Mouse (Mus musculus) heart, postnatal 25 days (tissue): Measurements from ENCODE around the gene Zfpm1. TPM values are rescaled to one million over a fixed set of nuclear protein-coding genes. Genes with fewer than 3 reads are reported as not detected.

ENCODE experiments used
- DNase-seq: peaks from one replicate; pipeline ENCODE4 v3.0.0; 2022; ENCODE audit warnings: low spot score
- intact Hi-C: fragments of 180-260 bp; cut with DNase I; formaldehyde crosslinking; loops from one replicate; pipeline ENCODE4 v1.15.1; 2025
- total RNA-seq, 2 experiments: library from RNA; stranded (reverse); gene quantifications; 2 replicates each; pipeline ENCODE4 v1.2.3; 2021

Gene Zfpm1
- total RNA-seq, 2 experiments from 2014 or later = 21.3 to 22.6 TPM

DNA sequence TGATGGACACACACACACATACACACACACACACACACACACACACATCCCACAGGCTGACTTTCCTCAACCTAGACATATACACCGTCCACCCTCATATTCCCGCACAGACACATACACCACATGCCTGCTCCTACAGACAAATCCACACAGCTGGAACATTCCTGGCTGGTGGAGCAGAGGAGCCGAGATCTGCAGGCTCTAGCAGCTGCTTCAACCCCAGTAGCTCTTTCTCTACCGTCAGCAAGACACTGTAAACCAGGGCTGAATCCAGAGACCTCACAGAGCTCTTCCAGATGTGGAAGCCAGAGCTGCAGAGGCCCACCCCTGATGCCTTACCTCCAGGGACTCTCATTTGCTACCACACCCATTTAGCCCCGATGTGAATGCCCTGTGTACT lies 80.3 kb downstream of the Zfpm1 start:
- no peak for DNase-seq
- intact Hi-C loops = no loop called here

DNA sequence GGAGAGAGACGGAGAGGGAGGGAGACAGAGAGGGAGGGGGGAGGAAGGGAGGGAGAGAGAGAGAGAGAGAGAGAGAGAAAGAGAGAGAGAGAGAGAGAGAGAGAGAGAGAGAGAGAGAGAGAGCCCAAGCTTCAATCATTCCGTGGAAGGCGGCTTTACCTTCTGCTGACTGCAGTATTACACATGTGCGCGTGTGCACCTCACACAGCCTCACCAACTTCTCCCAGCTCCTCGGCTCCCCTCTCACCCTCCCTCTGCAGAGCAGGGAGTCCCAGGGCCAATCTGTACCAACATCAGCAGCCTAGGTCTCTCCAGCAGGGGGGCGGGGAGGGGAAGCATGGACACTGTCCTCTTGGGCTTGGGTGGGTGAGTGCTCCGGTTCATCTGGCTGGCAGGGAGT lies 81.0 kb downstream of the Zfpm1 start:
- intact Hi-C loops = no loop called here
- no peak for DNase-seq

DNA sequence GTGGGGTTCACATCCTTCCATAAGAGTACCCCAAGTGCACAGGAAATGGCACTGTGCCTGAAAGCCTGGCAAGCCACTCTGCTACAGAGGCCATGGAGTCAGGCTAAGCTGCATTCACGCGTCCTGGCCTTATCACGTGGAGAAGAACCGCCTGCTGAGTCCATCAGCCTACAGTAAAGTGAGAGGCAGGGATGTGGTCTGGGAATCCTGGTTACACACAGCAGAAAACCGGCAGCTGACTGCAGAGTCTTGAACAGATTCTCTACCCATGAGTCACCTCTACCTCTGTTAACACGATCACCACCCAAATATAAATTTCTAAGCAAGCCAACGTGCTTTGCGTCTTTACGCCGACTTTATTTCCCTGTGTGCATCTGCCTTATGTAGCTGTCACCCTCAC lies 86.6 kb downstream of the Zfpm1 start:
- intact Hi-C loops = loop anchor here (2.0 kb wide), 1 partner anchor 20 kb away; no protein-coding TSS in a partner anchor
- DNase-seq = no peak

DNA sequence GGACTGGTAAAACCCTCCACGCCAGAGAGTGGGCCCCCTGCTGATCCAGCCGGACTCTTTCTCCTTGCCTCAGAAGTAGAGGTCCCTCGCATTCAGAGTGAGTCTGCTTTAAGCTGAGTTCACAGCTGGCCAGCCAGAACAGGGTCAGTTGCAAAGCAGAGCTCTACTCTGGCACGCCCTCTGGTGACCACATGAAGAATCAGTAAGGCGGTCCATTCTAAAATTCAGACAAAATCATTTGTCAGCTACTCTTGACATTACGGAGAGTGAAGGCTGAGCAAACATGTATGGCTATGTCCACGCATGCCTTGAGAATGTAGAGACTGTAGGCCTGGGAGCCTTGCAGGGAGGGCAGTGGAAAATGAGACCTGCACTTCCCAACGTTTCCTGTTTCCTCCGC lies 87.7 kb downstream of the Zfpm1 start:
- intact Hi-C loops = loop anchor here (1.0 to 2.0 kb wide), 2 partner anchors 21 to 96 kb away; no protein-coding TSS in a partner anchor
- peak; percentile 13 for DNase-seq

DNA sequence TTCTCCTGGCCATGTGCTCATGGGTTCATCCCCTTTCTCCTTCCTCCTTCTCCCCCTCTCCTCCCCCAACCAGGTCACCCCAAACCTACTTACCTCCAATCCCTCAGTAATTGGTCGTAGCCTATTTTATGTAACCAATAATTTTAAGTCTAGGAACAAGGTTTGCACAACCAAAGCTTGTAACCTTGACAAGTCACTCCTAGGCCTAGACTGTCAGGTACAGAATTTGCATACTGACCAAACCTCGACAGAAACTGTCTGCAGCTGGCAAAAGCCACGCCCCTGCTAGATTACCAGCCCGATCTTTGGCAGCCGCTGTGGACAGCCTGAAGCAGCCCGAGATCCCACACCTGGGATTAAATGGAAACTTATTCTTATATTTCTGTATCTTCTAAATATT lies 89.8 kb downstream of the Zfpm1 start:
- no peak for DNase-seq
- intact Hi-C loops = no loop called here

DNA sequence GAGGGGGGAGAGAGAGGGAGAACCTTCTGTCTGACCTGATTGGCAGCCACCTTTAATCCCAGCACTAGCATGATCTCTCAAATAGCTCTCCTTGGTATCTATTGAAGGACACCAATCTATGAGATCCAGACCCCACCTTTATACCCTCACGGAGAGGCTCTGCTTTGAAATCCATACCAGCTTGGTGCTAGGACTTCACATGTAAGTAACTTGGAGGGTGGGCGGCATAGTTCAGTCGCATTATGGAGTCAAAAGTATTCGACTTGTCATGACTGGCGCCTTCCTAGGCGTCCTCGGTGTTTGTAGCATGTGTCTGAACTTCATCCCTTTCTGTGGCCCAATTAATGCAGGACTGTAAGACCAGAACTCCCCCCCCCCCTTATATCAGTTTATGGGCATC lies 93.4 kb downstream of the Zfpm1 start:
- no peak for DNase-seq

DNA sequence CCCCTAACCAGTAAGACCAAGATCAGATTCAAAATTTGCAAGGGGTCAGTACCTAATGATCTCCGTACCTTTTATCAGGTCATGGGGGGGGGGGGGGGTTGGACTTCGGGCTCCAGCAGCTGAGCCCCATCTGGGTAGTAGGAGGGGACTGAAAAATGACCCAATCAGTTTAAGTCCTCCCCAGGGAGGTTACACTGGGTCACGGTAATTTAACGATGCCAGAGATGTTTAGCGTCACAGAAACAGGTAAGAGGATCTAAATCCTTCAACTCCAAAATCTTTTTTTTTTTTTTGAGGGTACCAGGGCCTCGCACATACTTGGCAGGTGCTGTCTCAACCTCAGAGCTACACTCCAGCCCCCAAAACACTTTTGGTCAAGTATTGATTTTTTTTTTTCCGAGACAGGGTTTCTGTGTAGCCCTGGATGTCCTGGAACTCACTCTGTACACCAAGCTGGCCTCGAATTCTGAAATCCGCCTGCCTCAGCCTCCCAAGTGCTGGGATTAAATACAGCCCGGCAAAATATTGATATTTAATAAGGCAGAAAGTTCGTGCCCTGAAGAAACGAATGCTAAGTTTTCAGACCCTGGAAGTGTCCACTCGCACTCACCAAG lies 93.9 kb downstream of the Zfpm1 start:
- no peak for DNase-seq
- intact Hi-C loops = loop anchor here (5.0 kb wide), 1 partner anchor 56 kb away; the partner anchor contains the start of gene Cyba

More for the DNA sequence above, 93.4 kb downstream of the Zfpm1 start:
- intact Hi-C loops = loop anchor here (5.0 kb wide), 1 partner anchor 57 kb away; the partner anchor contains the start of gene Cyba

DNA sequence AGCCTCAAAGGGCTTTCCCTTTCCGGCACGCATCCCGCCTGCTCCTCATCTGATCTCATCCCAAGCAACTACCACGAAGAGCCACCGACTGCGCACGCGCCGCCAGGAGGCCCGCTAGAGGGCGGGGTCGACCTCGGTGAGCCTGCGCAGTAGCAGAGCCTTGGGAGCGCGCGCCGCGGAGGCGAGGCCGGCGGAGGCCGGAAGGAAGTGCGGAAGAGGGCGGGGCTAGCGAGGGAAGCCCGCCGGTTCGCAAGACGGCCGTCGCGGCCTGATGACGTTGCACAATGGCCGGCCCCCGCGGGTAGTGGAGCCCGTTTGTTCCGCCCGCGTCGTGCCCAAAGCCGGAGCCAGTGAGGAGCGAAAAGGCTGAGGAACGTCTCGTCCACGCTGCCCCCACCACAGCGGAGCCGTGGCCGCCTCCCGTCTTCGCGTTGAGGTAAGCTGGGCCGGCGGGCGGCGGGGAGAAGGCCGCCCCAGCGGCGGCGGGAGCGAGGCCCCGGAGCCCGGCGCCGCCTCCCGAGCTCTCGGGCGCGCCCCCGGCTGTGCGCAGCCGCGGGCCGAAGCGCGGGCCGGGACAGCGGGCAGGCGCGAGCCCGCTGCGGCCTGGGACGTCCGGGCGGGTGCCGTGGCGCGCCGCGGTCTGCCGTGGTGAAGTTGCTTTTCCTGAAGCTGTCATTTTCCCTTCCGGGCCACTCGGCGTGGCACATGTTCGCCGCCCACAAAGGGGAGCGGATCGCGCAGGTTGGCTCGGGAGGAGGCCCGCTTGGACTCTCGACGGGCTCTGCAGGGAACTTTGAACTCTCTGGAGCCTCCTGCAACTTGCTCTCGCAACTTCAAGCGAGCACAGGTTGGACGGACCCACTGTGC lies 94.7 kb downstream of the Zfpm1 start, which contains the start of gene Zc3h18:
Gene Zc3h18 (plus strand): TSS at position 245 of the 867 bp plus-strand sequence.
- intact Hi-C loops = loop anchor here (1.0 to 5.0 kb wide), 2 partner anchors 56 to 100 kb away; partner anchors contain the start of genes Ctu2, Cyba and Rnf166
- peak; percentile 98 for DNase-seq

DNA sequence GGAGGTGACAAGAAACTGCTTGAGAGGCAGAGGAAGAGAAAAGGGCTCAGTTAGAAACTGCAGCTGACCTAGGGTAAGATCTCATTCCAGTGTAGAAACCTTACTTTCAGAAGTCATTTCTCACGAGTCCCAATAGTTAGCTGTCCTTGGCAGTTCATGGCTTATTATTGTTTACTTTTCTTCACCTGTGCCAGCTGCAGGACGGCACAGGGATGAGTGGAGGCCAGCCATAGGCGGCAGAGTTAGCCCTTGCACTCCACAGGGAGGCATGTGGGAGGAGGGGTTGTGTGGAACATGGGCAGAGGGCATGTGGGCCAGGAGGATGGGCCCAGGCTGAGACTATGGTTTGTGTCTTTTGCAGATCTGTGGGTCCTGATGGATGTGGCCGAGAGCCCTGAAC lies 101.1 kb downstream of the Zfpm1 start:
- no peak for DNase-seq
- intact Hi-C loops = no loop called here

Other genes with a start within 250 kb of the Zfpm1 start
- not detected for gene Trhr2, start 78.6 kb downstream of the Zfpm1 start, total RNA-seq
- 10 to 100 TPM; 20.1 to 21.8 TPM for gene Zc3h18, start 94.5 kb downstream of the Zfpm1 start, total RNA-seq
- gene Il17c, start 139.9 kb downstream of the Zfpm1 start, total RNA-seq = not detected
- 10 to 100 TPM; 39.4 to 45.3 TPM for gene Cyba, start 150.8 kb downstream of the Zfpm1 start, total RNA-seq
- 1 to 10 TPM; 5.3 to 5.7 TPM for gene Mvd, start 161.3 kb downstream of the Zfpm1 start, total RNA-seq
- 1 to 10 TPM; 2.5 to 2.7 TPM for gene Snai3, start 178.6 kb downstream of the Zfpm1 start, total RNA-seq
- gene Rnf166, start 193.9 kb downstream of the Zfpm1 start, total RNA-seq = 10 to 100 TPM; 35.8 to 38.2 TPM
- gene Ctu2, start 194.0 kb downstream of the Zfpm1 start, total RNA-seq = 10 to 100 TPM in 1 of 2 experiments, 1 to 10 TPM in 1; 7.3 to 11.4 TPM